Mouse (Mus musculus) intestine, embryonic 16.5 days (tissue): ENCODE data around the gene Gm20765. TPM values are rescaled to one million over a fixed set of nuclear protein-coding genes. Genes with fewer than 3 reads are reported as not detected.

Source experiments
- ATAC-seq: fragments of 200-750 bp; cut with Nextera tagmentation; 2 replicates; pipeline ENCODE4 v1.8.0; 2017; ENCODE audit warnings: moderate TSS enrichment, moderate library complexity
- H3K27ac ChIP-seq: fragments of 300-500 bp; sonication (generic); 2 replicates; pipeline ENCODE4 v1.5.1; 2014; ENCODE audit warnings: mild to moderate bottlenecking, low read length
- H3K27me3 ChIP-seq: fragments of 300-500 bp; sonication (generic); replicated peaks from 2 replicates; pipeline ENCODE4 v1.6.1; 2014; ENCODE audit warnings: low read length, control low read depth, mixed read lengths; ENCODE audit not compliant: control insufficient read depth, insufficient read depth
- H3K36me3 ChIP-seq: fragments of 300-500 bp; sonication (generic); 2 replicates; pipeline ENCODE4 v1.6.1; 2014; ENCODE audit warnings: low read length, control low read depth; ENCODE audit not compliant: control insufficient read depth, insufficient read depth
- H3K4me1 ChIP-seq: fragments of 300-500 bp; sonication (generic); 2 replicates; pipeline ENCODE4 v1.6.1; 2014; ENCODE audit warnings: low read length, control low read depth, mixed read lengths; ENCODE audit not compliant: control insufficient read depth, insufficient read depth
- H3K4me2 ChIP-seq: fragments of 300-500 bp; sonication (generic); 2 replicates; pipeline ENCODE4 v1.6.1; 2014; ENCODE audit warnings: low read depth, low read length, control low read depth
- H3K4me3 ChIP-seq: fragments of 300-500 bp; sonication (generic); 2 replicates; pipeline ENCODE4 v1.5.1; 2014; ENCODE audit warnings: mild to moderate bottlenecking, low read length
- H3K9ac ChIP-seq: fragments of 300-500 bp; sonication (generic); 2 replicates; pipeline ENCODE4 v1.6.1; 2014; ENCODE audit warnings: low read depth, low read length
- H3K9me3 ChIP-seq: fragments of 300-500 bp; sonication (generic); 2 replicates; pipeline ENCODE4 v1.6.1; 2016; ENCODE audit warnings: low read length, control low read depth; ENCODE audit not compliant: control insufficient read depth
- WGBS: fragments of 180-500 bp; shearing (Covaris S2); extraction: QIAGEN DNeasy Blood & Tissue Kit; methylation state at CpG from one replicate; pipeline ENCODE4 v1.1.7; 2014; 5-methylcytosine and 5-hydroxymethylcytosine counted together
- polyA plus RNA-seq: library from polyadenylated mRNA; unstranded; fragments of >200 nt; fragmentation: Nextera tagmentation; extraction: Ambion mirVana; gene quantifications from 2 replicates; pipeline ENCODE4 v1.2.1, GENCODE M21; 2015

Gm20765 gene
- polyA plus RNA-seq, 1 experiment from 2014 or later = not detected

DNA sequence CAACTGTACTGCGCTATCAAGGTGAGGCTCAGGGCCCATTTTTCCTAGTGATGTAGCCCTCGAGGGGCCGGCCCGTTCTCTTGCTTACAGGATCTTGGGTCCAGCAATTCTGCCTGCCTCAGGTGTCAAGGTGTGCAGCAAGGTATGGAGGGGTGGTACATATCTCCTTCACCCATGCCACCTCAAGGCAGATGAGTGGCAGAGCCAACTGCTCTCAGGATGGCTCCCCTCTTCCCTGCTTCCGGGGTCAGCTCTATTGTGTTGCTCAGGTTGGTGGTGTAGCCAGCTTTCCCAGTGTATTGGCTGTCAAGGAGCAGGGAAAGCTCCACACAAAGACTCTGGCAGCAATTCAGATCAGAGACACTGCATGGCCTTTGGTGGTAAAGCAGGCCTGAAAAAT is 29.2 kb downstream of the Gm20765 start:
- 96% methylated on average over 5 of the region's 5 CpGs for WGBS
- Histone ChIP-seq H3K27me3 (no peaks in the 10 kb centered on the region), H3K36me3 (no peaks in the 10 kb centered on the region), H3K9me3 (no peaks in the 10 kb centered on the region), H3K4me2 (no peak overlapping the region), H3K27ac (no peak overlapping the region), H3K4me3 (no peak overlapping the region), H3K9ac (no peak overlapping the region), H3K4me1 (no peaks in the 10 kb centered on the region)
- no peak for ATAC-seq

DNA sequence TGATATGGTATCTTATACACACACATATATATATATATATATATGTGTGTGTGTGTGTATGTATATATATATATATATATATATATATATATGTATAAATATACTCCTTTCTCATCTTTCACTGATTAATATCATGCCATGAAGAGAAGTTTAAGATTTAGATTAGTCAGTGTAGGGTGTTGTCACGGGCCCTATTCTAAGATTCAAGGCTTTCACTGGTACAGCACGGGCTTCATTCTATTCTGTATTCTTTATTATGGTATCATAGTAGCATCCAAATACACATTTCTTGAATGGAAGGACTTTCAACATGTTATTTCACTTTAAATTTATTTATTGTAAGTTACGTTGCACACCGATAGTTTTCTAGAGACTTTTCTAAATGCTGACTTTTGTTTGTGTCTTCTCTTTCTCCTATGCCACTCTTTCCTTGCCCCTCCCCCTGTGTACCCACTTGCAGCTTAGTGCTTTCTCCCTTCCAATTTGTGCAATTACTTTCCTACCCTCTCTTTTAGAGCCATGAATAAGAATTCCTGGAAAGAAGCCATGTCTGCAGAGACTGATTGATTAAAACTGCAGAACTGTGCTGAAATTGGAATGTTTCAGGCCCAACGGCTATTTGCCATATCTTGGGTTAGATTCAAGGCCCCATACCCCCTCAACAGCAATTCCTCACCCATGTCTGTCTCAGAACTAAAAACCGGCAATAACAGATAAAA is 35.1 kb downstream of the Gm20765 start:
- no peaks in the 10 kb centered on the region for H3K36me3 ChIP-seq
- no peak overlapping the region for H3K4me2 ChIP-seq
- no peak overlapping the region for H3K27ac ChIP-seq
- no peak overlapping the region for H3K4me3 ChIP-seq
- no peaks in the 10 kb centered on the region for H3K27me3 ChIP-seq
- H3K4me1 ChIP-seq = no peaks in the 10 kb centered on the region
- H3K9ac ChIP-seq = no peak overlapping the region
- 78% methylated on average over 6 of the region's 6 CpGs for WGBS
- no peaks in the 10 kb centered on the region for H3K9me3 ChIP-seq
- ATAC-seq = no peak

Other genes starting within 250 kb of the Gm20765 start
- not detected in 2 replicates for gene Gm21293, start 42.5 kb upstream of the Gm20765 start, polyA plus RNA-seq
- gene Gm6763, start 34.0 kb upstream of the Gm20765 start, polyA plus RNA-seq = not detected in 2 replicates
- not detected in 2 replicates for gene Gm8764, start 25.5 kb upstream of the Gm20765 start, polyA plus RNA-seq
- not detected in 2 replicates for gene Gm21304, start 17.0 kb upstream of the Gm20765 start, polyA plus RNA-seq
- not detected in 2 replicates for gene Gm21312, start 8.5 kb upstream of the Gm20765 start, polyA plus RNA-seq
- not detected in 2 replicates for gene Gm4340, start 8.5 kb downstream of the Gm20765 start, polyA plus RNA-seq